Mouse (Mus musculus) midbrain, embryonic 11.5 days (tissue): Measurements from ENCODE around the gene Gm47791. TPM values are rescaled to one million over a fixed set of nuclear protein-coding genes. Genes with fewer than 3 reads are reported as not detected.

Experiments used
- ATAC-seq: fragments of 200-750 bp; cut with Nextera tagmentation; 2 replicates; pipeline ENCODE4 v1.8.0; 2017; ENCODE audit warnings: moderate TSS enrichment, moderate library complexity; ENCODE audit not compliant: low FRiP score
- DNase-seq: peaks from one replicate; pipeline ENCODE4 v3.0.0; 2015; ENCODE audit warnings: low spot score; ENCODE audit errors: missing footprints
- H3K27ac ChIP-seq: fragments of 300-500 bp; sonication (generic); 2 replicates; pipeline ENCODE4 v1.5.1; 2014; ENCODE audit warnings: low read depth, low read length
- H3K27me3 ChIP-seq: fragments of 300-500 bp; sonication (generic); 2 replicates; pipeline ENCODE4 v1.6.1; 2014; ENCODE audit warnings: mild to moderate bottlenecking, low read length, moderate library complexity, mixed read lengths; ENCODE audit not compliant: control insufficient read depth, insufficient read depth
- H3K36me3 ChIP-seq: fragments of 300-500 bp; sonication (generic); 2 replicates; pipeline ENCODE4 v1.6.1; 2014; ENCODE audit warnings: mild to moderate bottlenecking, low read length, moderate library complexity, mixed read lengths; ENCODE audit not compliant: control insufficient read depth, insufficient read depth
- H3K4me1 ChIP-seq: fragments of 300-500 bp; sonication (generic); 2 replicates; pipeline ENCODE4 v1.6.1; 2014; ENCODE audit warnings: low read length; ENCODE audit not compliant: control insufficient read depth, insufficient read depth
- H3K4me2 ChIP-seq: fragments of 300-500 bp; sonication (generic); 2 replicates; pipeline ENCODE4 v1.6.1; 2014; ENCODE audit warnings: mild to moderate bottlenecking, moderate library complexity
- H3K4me3 ChIP-seq: fragments of 300-500 bp; sonication (generic); 2 replicates; pipeline ENCODE4 v1.5.1; 2014; ENCODE audit warnings: low read depth, low read length
- H3K9ac ChIP-seq: fragments of 300-500 bp; sonication (generic); 2 replicates; pipeline ENCODE4 v1.6.1; 2014; ENCODE audit warnings: low read length
- H3K9me3 ChIP-seq: fragments of 300-500 bp; sonication (generic); 2 replicates; pipeline ENCODE4 v1.6.1; 2016; ENCODE audit warnings: low read length; ENCODE audit not compliant: control insufficient read depth
- WGBS: fragments of 180-500 bp; shearing (Covaris S2); extraction: QIAGEN DNeasy Blood & Tissue Kit; methylation state at CpG from one replicate; pipeline ENCODE4 v1.1.7; 2014; 5-methylcytosine and 5-hydroxymethylcytosine counted together
- polyA plus RNA-seq: library from polyadenylated mRNA; unstranded; fragments of >200 nt; fragmentation: Nextera tagmentation; extraction: Ambion mirVana; gene quantifications from 2 replicates; pipeline ENCODE4 v1.2.1, GENCODE M21; 2014

Gene Gm47791
- polyA plus RNA-seq, 1 experiment from 2014 or later = not detected

DNA sequence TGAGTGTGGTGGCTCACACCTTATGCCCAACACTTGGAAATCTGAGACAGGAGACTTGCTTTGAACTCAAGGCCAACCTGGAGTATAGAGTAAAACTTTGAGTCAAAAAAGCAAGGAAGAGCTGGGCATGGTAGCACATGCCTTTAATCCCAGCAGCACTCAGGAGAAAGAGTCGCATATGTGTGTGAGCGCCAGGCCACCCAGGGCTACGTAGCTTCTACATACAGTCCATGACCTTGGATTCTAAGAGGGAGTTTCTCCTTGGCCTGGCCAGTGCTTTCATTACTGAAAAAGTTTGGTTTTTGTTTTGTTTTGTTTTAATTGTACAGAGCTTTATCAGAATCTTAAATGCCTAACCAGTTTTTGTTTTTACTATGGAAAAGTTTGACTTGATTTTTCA, 27.1 kb downstream of the Gm47791 start:
- H3K9ac ChIP-seq = no peak overlapping the region
- no peak overlapping the region for H3K27ac ChIP-seq
- H3K9me3 ChIP-seq = no peaks in the 10 kb centered on the region
- DNase-seq = no peak
- no peak for ATAC-seq
- WGBS = 97% methylated on average over 3 of the region's 3 CpGs
- H3K4me1 ChIP-seq = no peaks in the 10 kb centered on the region
- no peaks in the 10 kb centered on the region for H3K27me3 ChIP-seq
- no peak overlapping the region for H3K4me3 ChIP-seq
- H3K36me3 ChIP-seq = no peaks in the 10 kb centered on the region
- no peak overlapping the region for H3K4me2 ChIP-seq

DNA sequence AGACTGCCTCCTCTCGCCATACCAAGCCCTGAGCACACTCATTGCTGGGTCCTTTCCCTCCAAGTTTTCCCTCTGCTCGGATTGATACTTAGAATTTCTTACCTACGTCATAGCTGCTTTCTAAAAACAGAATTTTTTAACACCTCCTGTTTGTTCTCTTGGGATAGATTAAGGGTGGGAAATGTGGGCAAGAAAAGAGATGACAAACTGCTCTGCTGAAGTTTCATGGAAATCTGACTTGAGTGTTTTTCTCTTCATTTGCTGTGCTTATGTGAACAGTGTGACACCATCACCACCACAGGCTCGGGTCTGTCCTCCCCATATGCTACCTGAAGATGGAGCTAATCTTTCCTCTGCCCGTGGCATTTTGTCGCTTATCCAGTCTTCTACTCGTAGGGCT, 29.5 kb downstream of the Gm47791 start:
- H3K27ac ChIP-seq = no peak overlapping the region
- 92% methylated on average over 7 of the region's 7 CpGs for WGBS
- H3K27me3 ChIP-seq = no peaks in the 10 kb centered on the region
- no peaks in the 10 kb centered on the region for H3K4me1 ChIP-seq
- no peak overlapping the region for H3K4me2 ChIP-seq
- no peak overlapping the region for H3K4me3 ChIP-seq
- no peak overlapping the region for H3K9ac ChIP-seq
- no peak for ATAC-seq
- no peak for DNase-seq
- H3K36me3 ChIP-seq = no peaks in the 10 kb centered on the region
- H3K9me3 ChIP-seq = no peaks in the 10 kb centered on the region

DNA sequence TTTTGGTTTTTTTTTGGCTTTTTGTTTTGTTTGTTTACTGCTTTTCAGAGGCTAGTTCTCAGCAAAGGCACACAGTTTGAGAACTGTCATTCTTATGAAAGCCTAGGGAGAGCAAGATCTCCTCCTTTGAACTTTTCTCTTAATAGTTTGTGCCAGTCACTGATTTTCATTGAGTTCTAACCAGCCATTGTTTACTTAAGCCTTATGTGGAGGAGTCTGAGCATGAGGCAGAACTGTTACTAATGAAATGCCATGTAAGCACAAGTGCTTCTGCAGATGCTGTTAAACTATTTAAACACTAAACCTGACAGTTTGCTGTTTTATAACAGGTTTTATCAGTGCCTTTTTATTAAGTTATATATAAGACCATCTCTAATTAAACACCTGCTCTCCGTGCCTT, 33.0 kb downstream of the Gm47791 start:
- WGBS = 92% methylated on average over 1 of the region's 1 CpGs
- ATAC-seq = no peak

DNA sequence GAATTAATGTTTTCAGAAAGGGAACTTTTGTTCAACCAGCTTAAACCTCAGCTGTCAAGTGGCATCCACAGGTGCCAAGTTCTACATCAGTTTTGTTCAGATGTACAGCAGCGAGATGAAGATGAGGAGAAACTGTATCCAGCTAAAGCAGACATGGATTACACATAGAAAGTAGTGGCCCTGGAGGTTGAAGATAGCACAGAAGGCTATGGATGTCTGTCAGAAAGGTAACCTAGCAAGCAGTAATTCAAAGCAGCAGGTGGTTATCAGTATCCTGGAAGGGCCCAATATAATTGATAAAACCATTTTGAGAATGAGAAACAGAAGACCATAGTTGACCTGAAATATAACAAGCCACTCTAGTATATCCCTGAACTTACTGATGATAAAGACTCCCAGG, 37.7 kb downstream of the Gm47791 start:
- 89% methylated on average over 1 of the region's 1 CpGs for WGBS
- peaks cover 9% of the 10 kb centered on the region for H3K36me3 ChIP-seq
- DNase-seq = no peak

More for the DNA sequence above, 33.0 kb downstream of the Gm47791 start:
- Histone ChIP-seq H3K36me3 (peaks cover 2% of the 10 kb centered on the region; the same call in 1 of the 2 replicates), H3K4me2 (no peak overlapping the region), H3K27ac (no peak overlapping the region), H3K4me1 (no peaks in the 10 kb centered on the region), H3K9me3 (no peaks in the 10 kb centered on the region), H3K4me3 (no peak overlapping the region), H3K27me3 (no peaks in the 10 kb centered on the region), H3K9ac (no peak overlapping the region)
- DNase-seq = no peak

DNA sequence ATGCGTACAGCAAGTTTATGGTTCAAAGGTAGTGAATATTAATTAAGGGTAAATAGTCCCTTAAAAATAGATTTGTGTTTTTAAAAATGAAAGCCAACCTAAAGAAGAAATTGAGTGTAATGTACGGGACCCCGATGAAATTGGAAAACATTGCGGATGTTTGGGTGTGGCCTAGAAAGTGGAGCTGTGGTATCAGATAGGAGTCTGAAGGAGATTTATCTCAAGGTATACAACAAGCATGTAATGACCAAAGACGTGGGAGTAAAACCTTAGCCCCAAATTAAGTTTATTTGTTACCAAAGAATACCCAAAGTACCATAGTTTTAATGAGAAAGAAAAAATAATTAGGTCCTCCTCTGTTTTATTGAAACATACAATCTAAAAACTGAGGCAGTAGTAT, 44.6 kb downstream of the Gm47791 start:
- DNase-seq (no peak), ATAC-seq (no peak)

More for the DNA sequence above, 37.7 kb downstream of the Gm47791 start:
- no peak for ATAC-seq
- H3K9me3 ChIP-seq = no peaks in the 10 kb centered on the region
- no peaks in the 10 kb centered on the region for H3K27me3 ChIP-seq
- H3K4me2 ChIP-seq = no peak overlapping the region
- no peaks in the 10 kb centered on the region for H3K4me1 ChIP-seq
- no peak overlapping the region for H3K4me3 ChIP-seq
- H3K9ac ChIP-seq = no peak overlapping the region
- no peak overlapping the region for H3K27ac ChIP-seq

DNA sequence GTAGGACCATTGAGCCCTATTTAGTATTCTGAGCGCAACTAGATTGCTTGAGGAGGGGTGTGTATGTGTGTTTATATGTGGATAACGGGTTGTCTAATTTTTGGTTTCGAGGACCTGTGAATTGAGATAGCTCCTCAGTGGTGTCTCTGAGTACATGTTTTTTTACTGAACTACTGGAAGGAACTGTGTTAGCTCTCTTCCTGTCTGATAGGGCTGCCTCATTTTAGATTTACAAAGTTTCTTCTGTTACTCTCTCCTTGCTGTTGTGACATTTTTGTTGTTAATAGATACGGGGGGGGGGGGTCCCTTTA, 45.2 kb downstream of the Gm47791 start:
- Histone ChIP-seq H3K4me3 (peak overlapping the region; percentile 80), H3K9me3 (no peaks in the 10 kb centered on the region), H3K27ac (no peak overlapping the region), H3K4me1 (peaks cover 8% of the 10 kb centered on the region), H3K4me2 (peak overlapping the region; percentile 65), H3K9ac (peak overlapping the region; percentile 89), H3K36me3 (peaks cover 4% of the 10 kb centered on the region), H3K27me3 (no peaks in the 10 kb centered on the region; the same call in 1 of the 2 replicates)
- ATAC-seq = no peak
- 57% methylated on average over 4 of the region's 4 CpGs for WGBS
- DNase-seq = no peak

More for the DNA sequence above, 44.6 kb downstream of the Gm47791 start:
- Histone ChIP-seq H3K9me3 (no peaks in the 10 kb centered on the region), H3K4me2 (no peak overlapping the region), H3K9ac (no peak overlapping the region), H3K27ac (no peak overlapping the region), H3K4me3 (no peak overlapping the region), H3K27me3 (no peaks in the 10 kb centered on the region; the same call in 1 of the 2 replicates), H3K4me1 (peaks cover 8% of the 10 kb centered on the region), H3K36me3 (peaks cover 4% of the 10 kb centered on the region)
- 95% methylated on average over 5 of the region's 5 CpGs for WGBS

DNA sequence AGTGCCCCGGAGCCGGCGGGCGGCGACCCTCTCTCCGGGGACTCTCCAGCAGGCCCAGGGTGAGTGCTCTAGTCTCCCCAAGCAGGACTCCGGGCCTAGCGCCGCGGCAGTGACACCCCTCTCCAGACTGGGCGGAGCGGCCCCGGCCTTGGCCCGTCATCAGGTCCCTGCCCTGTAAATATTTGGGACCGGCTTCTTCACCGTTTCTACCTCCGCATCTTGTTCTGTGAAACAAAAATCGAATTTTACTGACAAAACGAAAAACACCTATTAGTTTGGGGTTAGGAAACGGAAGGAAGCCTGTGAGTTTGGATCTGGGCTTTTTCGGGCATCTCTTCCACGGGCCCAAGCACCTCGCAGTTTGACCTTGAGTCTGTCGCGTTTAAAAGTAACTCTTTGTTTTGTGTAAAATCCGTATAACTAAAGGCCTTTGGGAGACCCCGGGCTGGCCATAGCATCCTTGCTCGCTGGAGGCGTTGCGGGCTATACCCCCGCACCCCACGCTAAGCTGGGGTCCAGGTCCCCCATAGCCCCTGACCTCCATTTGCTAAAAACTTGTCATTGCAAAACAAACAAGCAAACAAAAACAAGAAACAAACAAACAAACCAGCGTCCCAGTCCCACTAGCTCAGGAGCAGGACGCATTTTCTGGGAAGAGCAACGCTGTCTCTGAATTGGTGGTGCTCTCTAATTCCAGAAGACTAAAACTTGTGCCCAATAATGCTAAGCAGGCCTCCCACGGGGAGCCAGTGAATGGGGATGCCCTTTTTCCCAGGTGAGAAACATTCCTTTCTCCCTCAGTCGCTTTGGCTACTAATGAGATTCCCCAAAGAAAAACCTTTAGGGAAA, 45.8 kb downstream of the Gm47791 start:
- DNase-seq (peak; percentile 95), ATAC-seq (peak; percentile 97)
- H3K4me1 ChIP-seq = peaks cover 8% of the 10 kb centered on the region
- H3K4me3 ChIP-seq = peak overlapping the region; percentile 80
- H3K27ac ChIP-seq = peak overlapping the region; percentile 40; the same call in 1 of the 2 replicates
- peaks cover 4% of the 10 kb centered on the region for H3K36me3 ChIP-seq
- WGBS = under 1% methylated on average over 37 of the region's 37 CpGs
- H3K27me3 ChIP-seq = no peaks in the 10 kb centered on the region; the same call in 1 of the 2 replicates
- peak overlapping the region; percentile 89 for H3K9ac ChIP-seq
- H3K9me3 ChIP-seq = no peaks in the 10 kb centered on the region
- peak overlapping the region; percentile 65 for H3K4me2 ChIP-seq

DNA sequence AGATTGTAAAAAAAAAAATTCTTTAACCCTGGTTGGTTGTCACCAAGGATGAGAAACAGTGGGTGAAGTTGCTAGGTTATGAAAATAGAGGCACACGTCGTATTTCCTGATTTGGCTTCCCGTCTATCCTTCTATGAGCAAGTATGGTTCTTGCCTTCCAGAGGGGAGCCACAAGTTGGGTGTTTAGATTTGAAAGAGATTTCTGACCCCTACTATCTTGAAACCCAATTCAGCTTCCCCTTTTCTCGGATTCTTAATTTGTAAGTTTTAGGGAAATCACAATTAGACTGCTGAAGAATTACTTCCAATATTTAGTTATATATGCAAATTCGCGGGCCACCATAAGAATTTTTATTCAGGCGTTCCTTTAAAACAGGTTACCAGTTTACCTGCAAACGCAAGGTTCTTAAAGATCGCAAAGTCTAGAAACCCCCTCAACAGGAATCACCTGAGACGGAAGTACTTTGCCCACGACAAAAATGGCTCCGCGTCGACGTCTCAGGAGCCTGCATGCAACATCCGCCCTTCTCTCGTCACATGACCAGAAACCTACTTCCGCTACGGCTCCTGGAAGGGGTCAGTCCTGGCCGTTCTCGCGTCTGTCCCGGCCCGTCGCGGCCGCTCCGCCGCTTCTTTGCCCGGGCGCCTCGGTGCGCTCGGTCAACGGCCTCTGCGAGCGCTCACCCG, 46.6 kb downstream of the Gm47791 start, which contains the start of gene Mff:
TSS of gene Mff (plus strand) at position 552 of the 687 bp plus-strand sequence.
- Histone ChIP-seq H3K4me1 (peaks cover 8% of the 10 kb centered on the region), H3K4me2 (peak within 1 kb of the TSS; percentile 65), H3K9ac (peak within 1 kb of the TSS; percentile 89), H3K9me3 (no peaks in the 10 kb centered on the region), H3K27me3 (no peaks in the 10 kb centered on the region; the same call in 1 of the 2 replicates), H3K4me3 (peak within 1 kb of the TSS; percentile 80), H3K27ac (peak within 1 kb of the TSS; percentile 40; the same call in 1 of the 2 replicates), H3K36me3 (no peaks in the 10 kb centered on the region; the same call in none of the 2 replicates)
- peak; percentile 97 for DNase-seq
- 10% methylated on average over 38 of the region's 38 CpGs for WGBS
- peak; percentile 99 for ATAC-seq
